Mouse (Mus musculus) megakaryocyte, embryonic 14.5 days (primary cell): ENCODE data around the gene Nup188.

Experiments
- FLI1 ChIP-seq: IDR thresholded peaks from 2 replicates; pipeline ENCODE4 v1.6.1; 2012; ENCODE audit warnings: low read length, inconsistent platforms, mixed read lengths
- GATA1 ChIP-seq: IDR thresholded peaks from 3 replicates; pipeline ENCODE4 v1.6.1; 2012; ENCODE audit warnings: mixed read lengths, low read length, inconsistent platforms, borderline replicate concordance

DNA sequence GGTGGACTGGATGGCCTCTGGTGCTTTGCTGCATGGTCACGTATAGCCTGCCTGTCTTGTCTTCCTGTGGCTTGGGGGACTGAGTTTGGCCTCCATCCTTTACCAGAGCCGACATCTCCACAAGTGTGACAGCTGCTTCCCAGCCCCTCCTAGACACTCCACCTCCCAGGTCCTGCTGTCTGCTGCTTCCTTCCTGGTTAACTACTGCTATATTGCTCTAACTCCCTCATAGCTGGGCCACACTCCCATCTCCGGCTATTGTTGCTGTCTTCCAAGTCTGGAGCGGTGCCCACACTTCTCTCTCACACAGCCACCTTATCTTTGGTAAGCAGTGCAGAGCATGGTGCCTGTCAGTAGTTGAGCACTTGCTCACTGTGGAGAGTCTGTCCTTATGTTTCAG lies 46.4 kb upstream of the Nup188 start:
- TF ChIP-seq FLI1: no peak
- no peak for TF ChIP-seq GATA1
